Mouse (Mus musculus) liver, embryonic 16.5 days (tissue): ENCODE data around the gene 2810408A11Rik. TPM values are rescaled to one million over a fixed set of nuclear protein-coding genes. Genes with fewer than 3 reads are reported as not detected.

Experiments
- ATAC-seq: fragments of 200-750 bp; cut with Nextera tagmentation; 2 replicates; pipeline ENCODE4 v1.8.0; 2017; ENCODE audit warnings: low read depth, mild to moderate bottlenecking, moderate number of reproducible peaks, moderate library complexity
- H3K27ac ChIP-seq: fragments of 300-500 bp; sonication (generic); 2 replicates; pipeline ENCODE4 v1.5.1; 2014; ENCODE audit warnings: mild to moderate bottlenecking, low read length
- H3K27me3 ChIP-seq: fragments of 300-500 bp; sonication (generic); 2 replicates; pipeline ENCODE4 v1.6.1; 2014; ENCODE audit warnings: low read depth, low read length, mixed read lengths; ENCODE audit not compliant: control insufficient read depth, insufficient read depth
- H3K36me3 ChIP-seq: fragments of 300-500 bp; sonication (generic); 2 replicates; pipeline ENCODE4 v1.6.1; 2014; ENCODE audit warnings: mild to moderate bottlenecking; ENCODE audit not compliant: control insufficient read depth, insufficient read depth
- H3K4me1 ChIP-seq: fragments of 300-500 bp; sonication (generic); 2 replicates; pipeline ENCODE4 v1.6.1; 2014; ENCODE audit warnings: low read depth, low read length, mixed read lengths; ENCODE audit not compliant: control insufficient read depth
- H3K4me2 ChIP-seq: fragments of 300-500 bp; sonication (generic); 2 replicates; pipeline ENCODE4 v1.6.1; 2014; ENCODE audit warnings: low read depth, low read length, mixed read lengths
- H3K4me3 ChIP-seq: fragments of 300-500 bp; sonication (generic); 2 replicates; pipeline ENCODE4 v1.5.1; 2014; ENCODE audit warnings: low read depth, mild to moderate bottlenecking, low read length
- H3K9ac ChIP-seq: fragments of 300-500 bp; sonication (generic); 2 replicates; pipeline ENCODE4 v1.6.1; 2014; ENCODE audit warnings: low read depth, low read length
- H3K9me3 ChIP-seq: fragments of 300-500 bp; sonication (generic); replicated peaks from 2 replicates; pipeline ENCODE4 v1.6.1; 2016; ENCODE audit warnings: low read length; ENCODE audit not compliant: control insufficient read depth
- WGBS: fragments of 180-500 bp; shearing (Covaris S2); extraction: QIAGEN DNeasy Blood & Tissue Kit; methylation state at CpG from one replicate; pipeline ENCODE4 v1.1.7; 2014; ENCODE audit not compliant: insufficient replicate concordance; 5-methylcytosine and 5-hydroxymethylcytosine counted together
- polyA plus RNA-seq: library from polyadenylated mRNA; unstranded; fragments of >200 nt; fragmentation: Nextera tagmentation; extraction: Ambion mirVana; gene quantifications from 2 replicates; pipeline ENCODE4 v1.2.1, GENCODE M21; 2015

Gene 2810408A11Rik
- polyA plus RNA-seq, 1 experiment from 2014 or later = 0.46 TPM

DNA sequence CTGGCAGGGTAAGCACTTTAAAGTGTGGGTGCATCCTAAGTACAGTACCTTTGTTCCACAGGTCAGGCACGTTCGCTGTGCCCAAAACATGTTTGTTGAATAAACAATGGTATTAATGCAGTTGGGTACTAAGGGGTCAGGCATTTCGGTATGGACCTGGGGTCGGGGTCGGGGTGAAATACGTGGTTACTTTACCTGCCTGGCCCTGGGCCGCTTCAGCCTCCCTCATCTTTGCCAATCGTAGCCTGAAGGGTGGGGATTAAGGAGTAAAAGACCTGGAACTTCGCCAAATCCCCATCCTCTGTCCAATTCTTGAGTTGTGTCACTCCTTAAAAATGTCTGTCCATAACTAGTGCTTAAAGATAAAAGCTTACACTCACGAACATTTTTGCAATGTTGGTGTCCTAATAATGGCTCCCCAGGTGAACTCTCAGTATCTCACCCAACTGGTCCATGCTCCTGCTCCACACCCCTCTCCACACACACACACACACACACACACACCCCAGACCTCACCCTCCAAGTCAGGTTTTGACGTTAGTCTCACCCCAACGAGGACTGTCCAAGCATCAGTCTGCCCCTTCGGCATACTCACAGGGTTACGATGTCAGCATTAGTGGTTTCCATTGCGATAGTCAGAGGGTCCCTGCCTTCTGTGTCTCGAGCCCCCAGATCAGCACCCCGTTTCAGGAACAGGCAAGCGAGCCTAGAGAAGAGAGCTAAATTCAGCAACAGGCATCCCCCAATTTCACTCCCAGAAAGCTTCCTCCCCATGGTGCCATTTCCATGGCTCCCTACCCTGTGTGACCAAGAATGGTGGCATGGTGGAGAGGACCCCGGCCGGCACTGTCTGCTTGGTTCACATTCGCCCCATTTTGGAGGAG is 18.8 kb downstream of the 2810408A11Rik start:
- WGBS = 67% methylated on average over 21 of the region's 21 CpGs
- H3K4me3 ChIP-seq = peak overlapping the region; percentile 67
- no peaks in the 10 kb centered on the region for H3K27me3 ChIP-seq
- peak overlapping the region; percentile 93 for H3K4me2 ChIP-seq
- peak overlapping the region; percentile 72 for H3K9ac ChIP-seq
- no peak for ATAC-seq
- no peak overlapping the region for H3K27ac ChIP-seq
- no peaks in the 10 kb centered on the region for H3K9me3 ChIP-seq
- peaks cover 59% of the 10 kb centered on the region for H3K4me1 ChIP-seq
- H3K36me3 ChIP-seq = no peaks in the 10 kb centered on the region

GRCm38 (mm10) chr11:69880853-69881603 is 19.8 kb downstream of the 2810408A11Rik start, which contains the start of gene Kctd11:
TSS of gene Kctd11 (minus strand) at chr11:69881406.
- Histone ChIP-seq H3K4me2 (peak within 1 kb of the TSS; percentile 93), H3K4me1 (peaks cover 62% of the 10 kb centered on the region), H3K27ac (peak within 1 kb of the TSS; percentile 92), H3K36me3 (no peaks in the 10 kb centered on the region), H3K27me3 (no peaks in the 10 kb centered on the region), H3K9ac (peak within 1 kb of the TSS; percentile 72), H3K4me3 (peak within 1 kb of the TSS; percentile 67), H3K9me3 (no peaks in the 10 kb centered on the region)
- WGBS = under 1% methylated on average over 46 of the region's 46 CpGs
- peak; percentile 84 for ATAC-seq

DNA sequence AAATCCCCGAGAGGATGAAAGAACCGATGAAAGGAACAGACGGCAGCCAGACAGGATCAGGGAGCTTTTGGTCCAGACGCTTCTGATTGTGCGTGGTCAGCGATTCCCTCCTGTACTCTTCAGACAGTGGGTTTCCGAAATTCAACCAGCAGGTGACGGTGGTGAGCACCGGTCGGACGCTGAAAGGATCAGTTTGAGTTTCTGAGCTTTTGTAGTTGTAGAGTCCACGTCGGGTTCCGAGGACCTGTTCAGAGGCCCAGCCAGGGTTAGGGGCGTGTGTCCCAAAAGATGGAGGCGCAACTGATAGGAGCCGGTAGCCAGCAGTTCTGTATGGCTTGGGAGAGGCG is 20.3 kb downstream of the 2810408A11Rik start:
- Histone ChIP-seq H3K4me3 (peak overlapping the region; percentile 67), H3K9me3 (no peaks in the 10 kb centered on the region), H3K36me3 (no peaks in the 10 kb centered on the region), H3K4me1 (peaks cover 68% of the 10 kb centered on the region), H3K27ac (peak overlapping the region; percentile 92), H3K9ac (peak overlapping the region; percentile 72), H3K27me3 (no peaks in the 10 kb centered on the region), H3K4me2 (peak overlapping the region; percentile 93)
- ATAC-seq = peak; percentile 28
- WGBS = under 1% methylated on average over 18 of the region's 18 CpGs

- no peaks in the 10 kb centered on the region for H3K36me3 ChIP-seq
- WGBS = 69% methylated on average over 15 of the region's 15 CpGs
- ATAC-seq = no peak
- no peaks in the 10 kb centered on the region for H3K27me3 ChIP-seq
- H3K27ac ChIP-seq = peak overlapping the region; percentile 77
- peaks cover 72% of the 10 kb centered on the region for H3K4me1 ChIP-seq
- no peaks in the 10 kb centered on the region for H3K9me3 ChIP-seq
- H3K4me2 ChIP-seq = peak overlapping the region; percentile 93
- peak overlapping the region; percentile 67 for H3K4me3 ChIP-seq
- H3K9ac ChIP-seq = peak overlapping the region; percentile 72; the same call in 1 of the 2 replicates
Observed at GRCm38 (mm10) chr11:69879711-69880110, 21.1 kb downstream of the 2810408A11Rik start.

DNA sequence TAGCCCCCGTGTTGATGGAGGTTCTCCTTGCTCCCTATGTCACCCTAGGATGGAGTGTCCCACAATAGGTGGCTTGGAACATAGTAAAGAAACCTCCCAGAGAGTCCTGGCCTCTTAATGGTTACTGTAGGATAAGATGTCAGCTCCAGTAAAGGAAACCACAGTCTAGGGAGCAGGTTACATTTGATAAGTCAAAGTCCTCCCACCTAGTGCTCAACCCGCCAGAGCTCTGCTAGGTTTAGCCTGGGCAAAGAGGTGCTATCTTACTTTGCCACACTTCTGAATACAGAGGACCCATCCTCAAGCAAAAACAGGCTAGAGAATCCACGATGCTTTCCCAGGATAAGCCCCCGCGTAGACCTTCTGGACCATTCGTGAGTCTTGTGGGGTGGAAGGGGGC is 21.8 kb downstream of the 2810408A11Rik start:
- H3K9me3 ChIP-seq = no peaks in the 10 kb centered on the region
- no peak overlapping the region for H3K4me3 ChIP-seq
- H3K27me3 ChIP-seq = no peaks in the 10 kb centered on the region
- H3K36me3 ChIP-seq = no peaks in the 10 kb centered on the region
- H3K9ac ChIP-seq = peak overlapping the region; percentile 35
- ATAC-seq = peak; percentile 37
- peak overlapping the region; percentile 93 for H3K4me2 ChIP-seq
- WGBS = 27% methylated on average over 6 of the region's 6 CpGs
- H3K4me1 ChIP-seq = peaks cover 72% of the 10 kb centered on the region
- H3K27ac ChIP-seq = peak overlapping the region; percentile 77

DNA sequence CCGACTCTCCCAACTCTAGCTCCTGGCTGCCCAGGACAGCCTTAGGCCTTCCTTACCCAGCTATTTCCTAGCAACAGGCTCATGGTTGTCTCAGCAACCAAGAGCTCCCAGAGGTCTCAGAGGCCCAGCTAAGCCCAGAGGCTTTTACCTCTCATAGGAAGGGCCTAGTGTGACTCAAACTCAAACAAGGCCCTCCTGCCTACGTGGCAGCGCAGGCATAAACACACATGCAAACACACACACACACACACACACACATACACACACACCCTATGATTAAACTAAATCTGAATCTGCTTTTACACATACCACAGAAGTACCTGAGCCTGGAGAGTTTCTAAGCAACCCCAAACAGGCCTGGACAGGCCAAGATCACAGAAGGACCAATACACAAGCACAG is 22.4 kb downstream of the 2810408A11Rik start:
- Histone ChIP-seq H3K36me3 (no peaks in the 10 kb centered on the region), H3K27ac (peak overlapping the region; percentile 77), H3K4me2 (no peak overlapping the region), H3K4me3 (no peak overlapping the region), H3K27me3 (no peaks in the 10 kb centered on the region), H3K4me1 (peaks cover 67% of the 10 kb centered on the region), H3K9ac (0 out of 2 replicates have a peak overlapping the region, but pooled peaks have one; percentile 35), H3K9me3 (no peaks in the 10 kb centered on the region)
- 76% methylated on average over 3 of the region's 3 CpGs for WGBS
- ATAC-seq = no peak

DNA sequence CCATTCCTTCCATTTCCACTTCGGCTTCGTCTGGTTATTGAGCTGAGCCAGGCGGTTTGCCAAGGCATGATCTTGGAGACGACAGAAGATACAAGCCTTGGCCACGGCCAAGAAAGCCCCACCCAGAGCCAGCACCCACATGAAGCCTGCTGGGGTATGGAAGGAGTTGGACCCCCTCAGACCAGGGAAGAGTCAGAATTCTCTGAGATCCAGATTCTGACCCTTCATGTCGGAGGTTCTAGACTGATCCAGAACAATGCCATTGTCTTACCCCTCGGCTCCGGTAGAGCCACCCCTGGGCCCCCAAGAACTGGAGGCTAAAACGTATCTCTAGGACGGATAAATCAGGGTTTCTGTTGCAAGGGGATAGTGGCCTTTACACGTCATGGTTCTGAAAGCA is 22.9 kb downstream of the 2810408A11Rik start, which contains the start of gene Tmem95:
Gene Tmem95, minus strand, starts transcription at position 141 of the 400 bp plus-strand sequence.
- H3K36me3 ChIP-seq = no peaks in the 10 kb centered on the region
- H3K4me1 ChIP-seq = peaks cover 67% of the 10 kb centered on the region
- H3K27me3 ChIP-seq = no peaks in the 10 kb centered on the region
- H3K9ac ChIP-seq = 0 out of 2 replicates have a peak within 1 kb of the TSS, but pooled peaks have one; percentile 35
- peak within 1 kb of the TSS; percentile 77 for H3K27ac ChIP-seq
- no peaks in the 10 kb centered on the region for H3K9me3 ChIP-seq
- ATAC-seq = no peak
- WGBS = 74% methylated on average over 11 of the region's 11 CpGs
- 0 out of 2 replicates have a peak within 1 kb of the TSS, but pooled peaks have one; percentile 14 for H3K4me2 ChIP-seq
- no peak within 1 kb of the TSS for H3K4me3 ChIP-seq

GRCm38 (mm10) chr11:69876867-69877266 is 23.9 kb downstream of the 2810408A11Rik start:
- H3K36me3 ChIP-seq = no peaks in the 10 kb centered on the region
- H3K4me1 ChIP-seq = peaks cover 65% of the 10 kb centered on the region
- H3K27me3 ChIP-seq = no peaks in the 10 kb centered on the region
- H3K4me3 ChIP-seq = no peak overlapping the region
- peak; percentile 35; the same call in 1 of the 2 replicates for ATAC-seq
- no peaks in the 10 kb centered on the region for H3K9me3 ChIP-seq
- H3K27ac ChIP-seq = no peak overlapping the region
- 2% methylated on average over 12 of the region's 12 CpGs for WGBS
- 0 out of 2 replicates have a peak overlapping the region, but pooled peaks have one; percentile 14 for H3K4me2 ChIP-seq
- peak overlapping the region; percentile 4; the same call in 1 of the 2 replicates for H3K9ac ChIP-seq
